Comparison of ENCODE assay signal across 25 mouse cellular contexts in genomic region chr2:126992742-126993141, GRCm38 (mm10). TPM values are rescaled to one million over a fixed set of nuclear protein-coding genes. Genes with fewer than 3 reads are reported as not detected.
DNase-seq lines count a peak whose midpoint lies in the region; ATAC-seq and TF ChIP-seq lines count a peak whose summit lies in the region.
"Had no signal": no experiment of that assay in that cellular context is flagged by ENCODE, and none has a peak within 500 bp of the region (broad histone marks: within the 10 kb centered on the region; RNA-seq: fewer than 3 reads in every experiment).

No protein-coding gene starts in this region.

- no peak overlapping the region for H3K9ac ChIP-seq in embryonic facial prominence, embryonic 14.5 days (ENCODE audit: low read depth, low read length)
- no peak overlapping the region for H3K9ac ChIP-seq in stomach, embryonic 14.5 days (replicated peaks; ENCODE audit: low read depth, low read length)
- H3K9ac ChIP-seq in stomach, postnatal 0 days (ENCODE audit: low read length): no peak overlapping the region
- H3K9ac ChIP-seq in stomach, embryonic 16.5 days (ENCODE audit: low read length): no peak overlapping the region
- H3K9ac ChIP-seq: embryonic facial prominence, embryonic 12.5 days; forebrain, embryonic 12.5 days; hindbrain, embryonic 12.5 days had no signal

- no peak overlapping the region for H3K4me3 ChIP-seq in embryonic facial prominence, embryonic 14.5 days (ENCODE audit: low read depth, low read length)
- H3K4me3 ChIP-seq in embryonic facial prominence, embryonic 10.5 days: no peak overlapping the region
- no peak overlapping the region for H3K4me3 ChIP-seq in stomach, embryonic 14.5 days (ENCODE audit: low read depth, low read length)
- H3K4me3 ChIP-seq in stomach, postnatal 0 days (ENCODE audit: low read depth, low read length): no peak overlapping the region
- no peak overlapping the region for H3K4me3 ChIP-seq in stomach, embryonic 16.5 days (replicated peaks; ENCODE audit: low read length)
- H3K4me3 ChIP-seq: embryonic facial prominence, embryonic 12.5 days; forebrain, embryonic 12.5 days; heart, embryonic 10.5 days; hindbrain, embryonic 12.5 days had no signal

- ATAC-seq in embryonic facial prominence, embryonic 14.5 days (ENCODE audit: low read depth): no peak
- ATAC-seq in stomach, embryonic 14.5 days (ENCODE audit: insufficient number of reproducible peaks, insufficient read depth, low FRiP score, low read depth): no peak
- no peak for ATAC-seq in stomach, postnatal 0 days (ENCODE audit: low FRiP score, low TSS enrichment)
- no peak for ATAC-seq in stomach, embryonic 16.5 days (ENCODE audit: insufficient read depth, low FRiP score)
- ATAC-seq: CD4-positive, CD25-positive, alpha-beta regulatory T cell, adult 4 months; forebrain, embryonic 16.5 days; hindbrain, embryonic 16.5 days; inflammation-experienced regulatory T-cells, adult 6 months had no signal

- 47% methylated on average over 12 of the region's 12 CpGs for WGBS in embryonic facial prominence, embryonic 14.5 days
- WGBS in embryonic facial prominence, embryonic 10.5 days: 73% methylated on average over 12 of the region's 12 CpGs
- 22% methylated on average over 12 of the region's 12 CpGs for WGBS in stomach, embryonic 14.5 days
- 29% methylated on average over 12 of the region's 12 CpGs for WGBS in stomach, postnatal 0 days
- 39% methylated on average over 12 of the region's 12 CpGs for WGBS in stomach, embryonic 16.5 days

- TF ChIP-seq CTCF in stomach, postnatal 0 days (IDR thresholded peaks at IDR 0.05; ENCODE audit: low read depth): no peak

- H3K4me1 ChIP-seq in embryonic facial prominence, embryonic 14.5 days (ENCODE audit: control insufficient read depth, insufficient read depth, low read length): no peaks in the 10 kb centered on the region
- no peaks in the 10 kb centered on the region for H3K4me1 ChIP-seq in embryonic facial prominence, embryonic 10.5 days
- H3K4me1 ChIP-seq in stomach, embryonic 14.5 days (ENCODE audit: control insufficient read depth, insufficient read depth, low read length): peaks cover 10% of the 10 kb centered on the region; the same call in 1 of the 2 replicates
- no peaks in the 10 kb centered on the region; the same call in 1 of the 2 replicates for H3K4me1 ChIP-seq in stomach, postnatal 0 days (replicated peaks; ENCODE audit: control insufficient read depth, insufficient read depth)
- no peaks in the 10 kb centered on the region for H3K4me1 ChIP-seq in stomach, embryonic 16.5 days (ENCODE audit: control insufficient read depth, insufficient read depth, low read length)
- H3K4me1 ChIP-seq: embryonic facial prominence, embryonic 12.5 days; forebrain, embryonic 12.5 days; heart, embryonic 10.5 days; hindbrain, embryonic 12.5 days had no signal

- no peaks in the 10 kb centered on the region for H3K27me3 ChIP-seq in embryonic facial prominence, embryonic 14.5 days (replicated peaks; ENCODE audit: control insufficient read depth, insufficient read depth, low read length)
- H3K27me3 ChIP-seq in embryonic facial prominence, embryonic 10.5 days (replicated peaks; ENCODE audit: low read depth, poor library complexity, severe bottlenecking): no peaks in the 10 kb centered on the region
- no peaks in the 10 kb centered on the region for H3K27me3 ChIP-seq in stomach, embryonic 14.5 days (ENCODE audit: control insufficient read depth, insufficient read depth, low read length)
- H3K27me3 ChIP-seq in stomach, postnatal 0 days (ENCODE audit: control insufficient read depth, insufficient read depth, low read length): no peaks in the 10 kb centered on the region
- H3K27me3 ChIP-seq in stomach, embryonic 16.5 days (ENCODE audit: control insufficient read depth, insufficient read depth, low read length): no peaks in the 10 kb centered on the region
- H3K27me3 ChIP-seq: embryonic facial prominence, embryonic 12.5 days; forebrain, embryonic 12.5 days; hindbrain, embryonic 12.5 days had no signal

- H3K36me3 ChIP-seq in embryonic facial prominence, embryonic 14.5 days (ENCODE audit: control insufficient read depth, insufficient read depth, low read length): no peaks in the 10 kb centered on the region
- H3K36me3 ChIP-seq in embryonic facial prominence, embryonic 10.5 days (replicated peaks): no peaks in the 10 kb centered on the region
- H3K36me3 ChIP-seq in stomach, embryonic 14.5 days (ENCODE audit: control insufficient read depth, insufficient read depth, low read length): no peaks in the 10 kb centered on the region
- no peaks in the 10 kb centered on the region for H3K36me3 ChIP-seq in stomach, postnatal 0 days (ENCODE audit: control insufficient read depth, insufficient read depth, low read length)
- H3K36me3 ChIP-seq in stomach, embryonic 16.5 days (ENCODE audit: control insufficient read depth, insufficient read depth, low read length): no peaks in the 10 kb centered on the region
- H3K36me3 ChIP-seq: embryonic facial prominence, embryonic 12.5 days; forebrain, embryonic 12.5 days; G1E; heart, embryonic 10.5 days; hindbrain, embryonic 12.5 days had no signal

- TF ChIP-seq EP300 in stomach, postnatal 0 days (optimal IDR thresholded peaks at IDR 0.05): no peak

- no peaks in the 10 kb centered on the region for H3K9me3 ChIP-seq in embryonic facial prominence, embryonic 14.5 days (ENCODE audit: control insufficient read depth, low read length)
- no peaks in the 10 kb centered on the region for H3K9me3 ChIP-seq in embryonic facial prominence, embryonic 10.5 days
- H3K9me3 ChIP-seq in stomach, embryonic 14.5 days (ENCODE audit: control insufficient read depth, low read depth, low read length): no peaks in the 10 kb centered on the region
- H3K9me3 ChIP-seq in stomach, postnatal 0 days (ENCODE audit: control insufficient read depth, low read length): no peaks in the 10 kb centered on the region
- no peaks in the 10 kb centered on the region for H3K9me3 ChIP-seq in stomach, embryonic 16.5 days (replicated peaks; ENCODE audit: control insufficient read depth, low read length)
- H3K9me3 ChIP-seq: embryonic facial prominence, embryonic 12.5 days; forebrain, embryonic 12.5 days; G1E; heart, embryonic 10.5 days; hindbrain, embryonic 12.5 days had no signal

- H3K4me2 ChIP-seq in embryonic facial prominence, embryonic 14.5 days (ENCODE audit: low read depth, low read length): no peak overlapping the region
- H3K4me2 ChIP-seq in stomach, embryonic 14.5 days (replicated peaks; ENCODE audit: low read depth, low read length): no peak overlapping the region; the same call in 1 of the 2 replicates
- H3K4me2 ChIP-seq in stomach, postnatal 0 days (replicated peaks; ENCODE audit: low read depth): no peak overlapping the region
- no peak overlapping the region for H3K4me2 ChIP-seq in stomach, embryonic 16.5 days (ENCODE audit: low read depth, low read length)
- H3K4me2 ChIP-seq: embryonic facial prominence, embryonic 12.5 days; forebrain, embryonic 12.5 days; hindbrain, embryonic 12.5 days had no signal

- H3K27ac ChIP-seq in embryonic facial prominence, embryonic 14.5 days (replicated peaks; ENCODE audit: low read depth, low read length): no peak overlapping the region
- no peak overlapping the region for H3K27ac ChIP-seq in embryonic facial prominence, embryonic 10.5 days (replicated peaks)
- peak overlapping the region; percentile 53; the same call in 1 of the 2 replicates for H3K27ac ChIP-seq in stomach, embryonic 14.5 days (ENCODE audit: low read length)
- no peak overlapping the region for H3K27ac ChIP-seq in stomach, postnatal 0 days (replicated peaks)
- 0 out of 2 replicates have a peak overlapping the region, but pooled peaks have one; percentile 46 for H3K27ac ChIP-seq in stomach, embryonic 16.5 days (ENCODE audit: low read length)
- H3K27ac ChIP-seq: embryonic facial prominence, embryonic 12.5 days; forebrain, embryonic 12.5 days; heart, embryonic 10.5 days; hindbrain, embryonic 12.5 days had no signal

- DNase-seq in adrenal gland, adult (ENCODE audit: inconsistent age in 2 of 2, low spot score in 1 of 2): peak; percentile 56 to 76
- no peak for DNase-seq in adrenal gland, postnatal 4 days (ENCODE audit: low spot score in 2 of 2)
- peak; percentile 10 for DNase-seq in embryonic facial prominence, embryonic 14.5 days (ENCODE audit: low spot score)
- DNase-seq in embryonic facial prominence, embryonic 10.5 days (ENCODE audit: low spot score): no peak
- DNase-seq in stomach, postnatal 0 days (ENCODE audit: low spot score): no peak
- DNase-seq in spleen, adult 12 weeks (ENCODE audit: low spot score): no peak
- DNase-seq: B cell, adult 2 months; cerebellum, adult 2 months; cerebellum, postnatal 10 days; embryo, embryonic 11 days; gastrocnemius, postnatal 10 days; heart, adult 18-20 months; heart, postnatal 10 days; heart, postnatal 4 days had no signal

RNA-seq across cellular contexts. Expression of gene Ap4e1, which starts 15.8 kb away (rescaled TPM):
- 10 to 100 TPM; 15.5 TPM for total RNA-seq in adrenal gland, postnatal 4 days (2021)
- 9.6 TPM in 2 replicates for polyA plus RNA-seq in embryonic facial prominence, embryonic 14.5 days (2014; fragmentation: Nextera tagmentation; extraction: Ambion mirVana)
- 12.4 and 12.9 TPM in 2 replicates for polyA plus RNA-seq in embryonic facial prominence, embryonic 10.5 days (2016; fragmentation: Nextera tagmentation; extraction: Ambion mirVana)
- polyA plus RNA-seq in stomach, embryonic 14.5 days (2014; fragmentation: Nextera tagmentation; extraction: Ambion mirVana): 9.8 and 11.9 TPM in 2 replicates
- 3.6 and 3.9 TPM in 2 replicates for polyA plus RNA-seq in stomach, postnatal 0 days (2015; fragmentation: Nextera tagmentation; extraction: Ambion mirVana)
- 9.9 and 12.7 TPM in 2 replicates for polyA plus RNA-seq in stomach, embryonic 16.5 days (2015; fragmentation: Nextera tagmentation; extraction: Ambion mirVana)

RNA-seq across cellular contexts. Expression of gene Sppl2a, which starts 59.7 kb away (rescaled TPM):
- total RNA-seq in adrenal gland, postnatal 4 days (2021): 10 to 100 TPM; 58.6 to 62.7 TPM
- polyA plus RNA-seq in embryonic facial prominence, embryonic 14.5 days (2014; fragmentation: Nextera tagmentation; extraction: Ambion mirVana): 64.5 and 71.9 TPM in 2 replicates
- polyA plus RNA-seq in embryonic facial prominence, embryonic 10.5 days (2016; fragmentation: Nextera tagmentation; extraction: Ambion mirVana): 28.5 and 28.7 TPM in 2 replicates
- 54.9 and 62.0 TPM in 2 replicates for polyA plus RNA-seq in stomach, embryonic 14.5 days (2014; fragmentation: Nextera tagmentation; extraction: Ambion mirVana)
- 43.4 and 44.8 TPM in 2 replicates for polyA plus RNA-seq in stomach, postnatal 0 days (2015; fragmentation: Nextera tagmentation; extraction: Ambion mirVana)
- 48.9 and 58.0 TPM in 2 replicates for polyA plus RNA-seq in stomach, embryonic 16.5 days (2015; fragmentation: Nextera tagmentation; extraction: Ambion mirVana)

Comparison
In these comparisons a context has a peak if more than half of its experiments do, and no peak if none do; other contexts are left out.
1. DNase-seq: peak in adrenal gland, adult (2 of 2) and embryonic facial prominence, embryonic 14.5 days (single experiment); none in adrenal gland, postnatal 4 days (0 of 2), embryonic facial prominence, embryonic 10.5 days (single experiment), stomach, postnatal 0 days (single experiment) and spleen, adult 12 weeks (single experiment).
2. H3K27ac ChIP-seq: peak in stomach, embryonic 14.5 days (single experiment) and stomach, embryonic 16.5 days (single experiment); none in embryonic facial prominence, embryonic 14.5 days (single experiment), embryonic facial prominence, embryonic 10.5 days (single experiment) and stomach, postnatal 0 days (single experiment).